Mouse (Mus musculus): ENCODE measurements around the gene Lpcat2. TPM values are rescaled to one million over a fixed set of nuclear protein-coding genes. Genes with fewer than 3 reads are reported as not detected.

The Lpcat2 gene
- polyA plus RNA-seq, 1 experiment from 2014 or later = 7.2 TPM

Small RNA genes lying within 50 kb of the gene (microRNA-seq; reads per million reads assigned to microRNA genes)
- gene Gm22151 = not detected

Other genes starting within 250 kb of the Lpcat2 start
- 0.61 TPM in 2 replicates for gene Irx6, start 181.1 kb upstream of the Lpcat2 start, polyA plus RNA-seq (2016; fragmentation: Nextera tagmentation; extraction: Ambion mirVana)
- gene Mmp2, start 28.0 kb upstream of the Lpcat2 start, polyA plus RNA-seq (2016; fragmentation: Nextera tagmentation; extraction: Ambion mirVana) = 203 and 209 TPM in 2 replicates
- gene Capns2, start 46.1 kb downstream of the Lpcat2 start, polyA plus RNA-seq (2016; fragmentation: Nextera tagmentation; extraction: Ambion mirVana) = 0.38 and 0.53 TPM in 2 replicates
- gene Slc6a2, start 104.7 kb downstream of the Lpcat2 start, polyA plus RNA-seq (2016; fragmentation: Nextera tagmentation; extraction: Ambion mirVana) = 0.28 and 0.32 TPM in 2 replicates
- not detected in 2 replicates for gene Ces1a, start 192.9 kb downstream of the Lpcat2 start, polyA plus RNA-seq (2016; fragmentation: Nextera tagmentation; extraction: Ambion mirVana)
- gene Ces1b, start 224.7 kb downstream of the Lpcat2 start, polyA plus RNA-seq (2016; fragmentation: Nextera tagmentation; extraction: Ambion mirVana) = not detected in 2 replicates

All from embryonic facial prominence, embryonic 12.5 days (tissue).